Mouse (Mus musculus) midbrain, embryonic 11.5 days (tissue): ENCODE data around the gene Elfn2. TPM values are rescaled to one million over a fixed set of nuclear protein-coding genes. Genes with fewer than 3 reads are reported as not detected.

Experiments
- ATAC-seq: fragments of 200-750 bp; cut with Nextera tagmentation; 2 replicates; pipeline ENCODE4 v1.8.0; 2017; ENCODE audit warnings: moderate TSS enrichment, moderate library complexity; ENCODE audit not compliant: low FRiP score
- DNase-seq: peaks from one replicate; pipeline ENCODE4 v3.0.0; 2015; ENCODE audit warnings: low spot score; ENCODE audit errors: missing footprints
- H3K27ac ChIP-seq: fragments of 300-500 bp; sonication (generic); 2 replicates; pipeline ENCODE4 v1.5.1; 2014; ENCODE audit warnings: low read depth, low read length
- H3K27me3 ChIP-seq: fragments of 300-500 bp; sonication (generic); 2 replicates; pipeline ENCODE4 v1.6.1; 2014; ENCODE audit warnings: mild to moderate bottlenecking, low read length, moderate library complexity, mixed read lengths; ENCODE audit not compliant: control insufficient read depth, insufficient read depth
- H3K36me3 ChIP-seq: fragments of 300-500 bp; sonication (generic); 2 replicates; pipeline ENCODE4 v1.6.1; 2014; ENCODE audit warnings: mild to moderate bottlenecking, low read length, moderate library complexity, mixed read lengths; ENCODE audit not compliant: control insufficient read depth, insufficient read depth
- H3K4me1 ChIP-seq: fragments of 300-500 bp; sonication (generic); 2 replicates; pipeline ENCODE4 v1.6.1; 2014; ENCODE audit warnings: low read length; ENCODE audit not compliant: control insufficient read depth, insufficient read depth
- H3K4me2 ChIP-seq: fragments of 300-500 bp; sonication (generic); 2 replicates; pipeline ENCODE4 v1.6.1; 2014; ENCODE audit warnings: mild to moderate bottlenecking, moderate library complexity
- H3K4me3 ChIP-seq: fragments of 300-500 bp; sonication (generic); 2 replicates; pipeline ENCODE4 v1.5.1; 2014; ENCODE audit warnings: low read depth, low read length
- H3K9ac ChIP-seq: fragments of 300-500 bp; sonication (generic); 2 replicates; pipeline ENCODE4 v1.6.1; 2014; ENCODE audit warnings: low read length
- H3K9me3 ChIP-seq: fragments of 300-500 bp; sonication (generic); 2 replicates; pipeline ENCODE4 v1.6.1; 2016; ENCODE audit warnings: low read length; ENCODE audit not compliant: control insufficient read depth
- WGBS: fragments of 180-500 bp; shearing (Covaris S2); extraction: QIAGEN DNeasy Blood & Tissue Kit; methylation state at CpG from one replicate; pipeline ENCODE4 v1.1.7; 2014; 5-methylcytosine and 5-hydroxymethylcytosine counted together
- polyA plus RNA-seq: library from polyadenylated mRNA; unstranded; fragments of >200 nt; fragmentation: Nextera tagmentation; extraction: Ambion mirVana; gene quantifications from 2 replicates; pipeline ENCODE4 v1.2.1, GENCODE M21; 2014

Elfn2 gene
- polyA plus RNA-seq, 1 experiment from 2014 or later = 0.18 TPM

DNA sequence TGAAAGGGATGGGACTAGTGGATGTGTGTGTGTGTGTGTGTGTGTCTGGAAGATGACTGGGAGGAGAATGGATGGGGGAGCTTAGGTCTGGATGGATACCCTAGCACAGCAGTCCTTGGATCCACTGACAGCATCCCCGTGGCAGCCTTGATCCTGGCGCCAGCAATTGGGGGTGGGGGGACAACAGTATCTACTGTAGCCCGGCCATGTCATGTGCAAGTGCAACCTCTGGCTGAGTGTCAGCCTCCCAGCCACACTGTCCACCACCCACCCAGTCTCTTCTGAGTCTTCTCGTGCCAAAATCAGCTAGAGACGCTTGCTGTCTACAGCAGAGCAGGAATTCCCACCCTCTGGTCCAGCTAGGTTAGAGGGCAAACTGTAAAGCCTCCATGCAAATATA is 54.3 kb downstream of the Elfn2 start:
- H3K27ac ChIP-seq = no peak overlapping the region
- H3K36me3 ChIP-seq = no peaks in the 10 kb centered on the region
- no peak overlapping the region for H3K4me2 ChIP-seq
- DNase-seq (peak; percentile 70), ATAC-seq (no peak)
- 58% methylated on average over 5 of the region's 5 CpGs for WGBS
- H3K9ac ChIP-seq = no peak overlapping the region
- no peak overlapping the region for H3K4me3 ChIP-seq
- H3K9me3 ChIP-seq = no peaks in the 10 kb centered on the region
- H3K4me1 ChIP-seq = no peaks in the 10 kb centered on the region
- H3K27me3 ChIP-seq = no peaks in the 10 kb centered on the region

- no peak overlapping the region for H3K27ac ChIP-seq
- H3K9me3 ChIP-seq = no peaks in the 10 kb centered on the region
- ATAC-seq (no peak), DNase-seq (no peak)
- H3K4me1 ChIP-seq = no peaks in the 10 kb centered on the region
- no peak overlapping the region for H3K9ac ChIP-seq
- 45% methylated on average over 4 of the region's 4 CpGs for WGBS
- H3K27me3 ChIP-seq = no peaks in the 10 kb centered on the region
- no peak overlapping the region for H3K4me2 ChIP-seq
- H3K4me3 ChIP-seq = no peak overlapping the region
- no peaks in the 10 kb centered on the region for H3K36me3 ChIP-seq
These were observed 67.4 kb downstream of the Elfn2 start for GRCm38 (mm10) chr15:78651169-78651568.

GRCm38 (mm10) chr15:78647746-78648145 is 70.8 kb downstream of the Elfn2 start:
- no peak overlapping the region for H3K9ac ChIP-seq
- H3K27me3 ChIP-seq = no peaks in the 10 kb centered on the region
- WGBS = 79% methylated on average over 4 of the region's 4 CpGs
- H3K27ac ChIP-seq = no peak overlapping the region
- no peak overlapping the region for H3K4me3 ChIP-seq
- 0 out of 2 replicates have a peak, but pooled peaks cover 2% of the 10 kb centered on the region for H3K4me1 ChIP-seq
- ATAC-seq (no peak), DNase-seq (no peak)
- H3K9me3 ChIP-seq = no peaks in the 10 kb centered on the region
- H3K36me3 ChIP-seq = no peaks in the 10 kb centered on the region
- no peak overlapping the region for H3K4me2 ChIP-seq

DNA sequence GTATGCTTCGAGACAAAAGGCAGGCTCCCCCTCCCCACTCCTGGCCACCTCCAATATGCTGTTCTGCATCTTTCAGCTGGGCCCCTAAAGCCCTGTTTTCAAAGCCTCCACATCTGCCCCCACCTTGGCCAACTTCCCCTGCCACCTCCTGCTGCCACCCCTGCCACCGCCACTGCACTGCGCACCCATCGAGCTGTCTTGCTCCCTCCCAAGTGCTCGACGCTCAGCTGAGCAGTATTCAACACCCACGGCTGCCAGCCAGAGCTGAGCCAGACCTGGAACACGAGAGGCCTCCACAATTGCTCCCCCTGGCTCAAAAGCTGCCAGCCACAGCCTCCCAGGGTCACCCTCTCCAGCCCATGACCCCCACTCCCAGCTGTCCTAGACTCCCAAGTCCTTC is 74.0 kb downstream of the Elfn2 start:
- no peak overlapping the region for H3K9ac ChIP-seq
- no peaks in the 10 kb centered on the region for H3K36me3 ChIP-seq
- ATAC-seq (no peak), DNase-seq (no peak)
- 60% methylated on average over 8 of the region's 8 CpGs for WGBS
- H3K27ac ChIP-seq = no peak overlapping the region
- no peaks in the 10 kb centered on the region for H3K9me3 ChIP-seq
- H3K4me1 ChIP-seq = 0 out of 2 replicates have a peak, but pooled peaks cover 2% of the 10 kb centered on the region
- no peaks in the 10 kb centered on the region for H3K27me3 ChIP-seq
- no peak overlapping the region for H3K4me2 ChIP-seq
- H3K4me3 ChIP-seq = no peak overlapping the region

- Histone ChIP-seq H3K4me3 (no peak overlapping the region), H3K27ac (no peak overlapping the region), H3K4me1 (0 out of 2 replicates have a peak, but pooled peaks cover 2% of the 10 kb centered on the region), H3K36me3 (no peaks in the 10 kb centered on the region), H3K27me3 (no peaks in the 10 kb centered on the region), H3K9ac (no peak overlapping the region), H3K4me2 (no peak overlapping the region), H3K9me3 (no peaks in the 10 kb centered on the region)
- no peak for DNase-seq
- no peak for ATAC-seq
- 26% methylated on average over 6 of the region's 6 CpGs for WGBS
These were observed 74.9 kb downstream of the Elfn2 start for GRCm38 (mm10) chr15:78643633-78644032.

GRCm38 (mm10) chr15:78635231-78635630 is 83.3 kb downstream of the Elfn2 start:
- H3K4me1 ChIP-seq = peaks cover 32% of the 10 kb centered on the region
- 46% methylated on average over 7 of the region's 7 CpGs for WGBS

DNA sequence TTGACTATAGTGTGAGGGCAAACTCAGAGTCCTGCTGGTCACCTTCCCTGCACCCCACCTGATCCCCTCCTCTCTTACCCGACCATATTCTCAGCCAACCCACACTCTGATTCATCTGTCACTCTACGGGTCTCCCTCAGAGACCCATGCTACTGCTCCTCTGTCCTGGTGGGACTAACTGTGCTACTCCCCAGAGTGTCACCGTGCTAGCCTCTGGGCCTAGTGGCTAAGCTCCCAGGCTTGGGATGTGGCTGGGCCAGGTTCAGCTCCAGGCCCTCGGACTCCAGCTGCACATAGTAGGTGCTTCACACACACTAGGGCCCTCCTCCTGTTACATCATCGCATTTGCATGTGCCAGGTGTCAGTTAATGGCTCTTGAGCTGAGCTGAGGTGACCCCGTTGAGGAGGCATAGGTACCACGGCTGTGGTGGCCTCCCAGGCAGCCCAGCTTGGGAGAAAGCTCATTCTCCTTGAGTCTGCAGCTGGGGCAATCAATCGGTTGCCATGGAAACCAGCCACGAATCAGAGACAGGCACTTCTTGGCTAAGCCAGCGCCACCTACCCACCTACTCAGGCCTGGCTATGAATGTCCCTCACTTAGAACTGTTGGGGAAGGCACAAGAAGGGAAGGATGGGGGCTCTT is 84.4 kb downstream of the Elfn2 start:
- ATAC-seq = peak; percentile 81
- Histone ChIP-seq H3K9me3 (no peaks in the 10 kb centered on the region), H3K9ac (no peak overlapping the region), H3K4me1 (peaks cover 32% of the 10 kb centered on the region), H3K4me3 (no peak overlapping the region), H3K36me3 (no peaks in the 10 kb centered on the region), H3K27me3 (no peaks in the 10 kb centered on the region), H3K27ac (peak overlapping the region; percentile 72), H3K4me2 (no peak overlapping the region)
- WGBS = 32% methylated on average over 10 of the region's 10 CpGs
- peak; percentile 96 for DNase-seq

More at GRCm38 (mm10) chr15:78635231-78635630, 83.3 kb downstream of the Elfn2 start:
- Histone ChIP-seq H3K4me2 (no peak overlapping the region), H3K27ac (no peak overlapping the region), H3K36me3 (no peaks in the 10 kb centered on the region), H3K9ac (no peak overlapping the region), H3K9me3 (no peaks in the 10 kb centered on the region), H3K4me3 (no peak overlapping the region), H3K27me3 (no peaks in the 10 kb centered on the region)
- ATAC-seq = no peak
- no peak for DNase-seq

DNA sequence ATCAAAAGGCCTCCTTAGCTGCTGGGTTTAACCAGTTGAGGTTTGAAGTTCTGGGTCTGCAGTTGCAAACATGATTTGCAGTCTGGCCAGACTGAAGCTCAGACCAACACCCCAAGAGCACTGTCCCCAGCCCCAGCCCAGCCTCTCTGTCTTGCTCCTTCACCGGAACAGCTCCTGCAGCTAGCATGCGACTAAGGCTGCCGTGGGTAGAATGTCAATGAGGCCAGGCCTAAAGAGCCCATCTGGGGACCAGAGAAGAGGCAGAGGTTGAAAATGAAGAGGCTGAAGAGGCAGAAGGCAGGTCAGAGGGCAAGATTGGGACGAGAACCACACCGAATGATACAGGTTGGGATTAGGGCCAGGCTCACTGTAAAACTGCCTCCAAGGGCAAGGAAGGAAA is 85.2 kb downstream of the Elfn2 start:
- no peak overlapping the region for H3K4me2 ChIP-seq
- peaks cover 32% of the 10 kb centered on the region for H3K4me1 ChIP-seq
- H3K36me3 ChIP-seq = no peaks in the 10 kb centered on the region
- no peak overlapping the region for H3K9ac ChIP-seq
- no peaks in the 10 kb centered on the region for H3K9me3 ChIP-seq
- H3K27me3 ChIP-seq = no peaks in the 10 kb centered on the region
- peak; percentile 44; the same call in 1 of the 2 replicates for ATAC-seq
- peak overlapping the region; percentile 72 for H3K27ac ChIP-seq
- 38% methylated on average over 5 of the region's 5 CpGs for WGBS
- peak; percentile 94 for DNase-seq
- H3K4me3 ChIP-seq = no peak overlapping the region

- H3K27me3 ChIP-seq = no peaks in the 10 kb centered on the region
- peak; percentile 76 for DNase-seq
- H3K4me1 ChIP-seq = peaks cover 32% of the 10 kb centered on the region
- 53% methylated on average over 2 of the region's 2 CpGs for WGBS
- H3K9me3 ChIP-seq = no peaks in the 10 kb centered on the region
- no peak overlapping the region for H3K4me2 ChIP-seq
- no peak overlapping the region for H3K4me3 ChIP-seq
- H3K9ac ChIP-seq = no peak overlapping the region
- peak; percentile 33; the same call in 1 of the 2 replicates for ATAC-seq
- no peak overlapping the region for H3K27ac ChIP-seq
- no peaks in the 10 kb centered on the region for H3K36me3 ChIP-seq
These were observed 86.2 kb downstream of the Elfn2 start for GRCm38 (mm10) chr15:78632387-78632786.
